Mouse (Mus musculus) CH12.LX (cell line): ENCODE measurements around the gene Gpx6. TPM values are rescaled to one million over a fixed set of nuclear protein-coding genes. Genes with fewer than 3 reads are reported as not detected.

Experiments
- DNase-seq: peaks from one replicate; pipeline ENCODE4 v3.0.0-alpha.2; 2013; ENCODE audit errors: extremely low read depth
- H3K27ac ChIP-seq: 2 replicates; pipeline ENCODE4 v1.5.1; 2012; ENCODE audit warnings: low read depth, mild to moderate bottlenecking, control low read depth, moderate library complexity; ENCODE audit not compliant: insufficient read depth
- H3K27me3 ChIP-seq: replicated peaks from 2 replicates; pipeline ENCODE3; 2012; ENCODE audit warnings: inconsistent platforms
- H3K36me3 ChIP-seq, 2 experiments: replicated peaks in 1 of 2; 2 replicates each; pipeline versions ENCODE3 to v1.6.1; 2012; ENCODE audit warnings: inconsistent platforms in 1 of 2, low read length in 1 of 2, mild to moderate bottlenecking in 1 of 2, mixed read lengths in 1 of 2, moderate library complexity in 1 of 2; ENCODE audit not compliant: control insufficient read depth in 1 of 2, insufficient read depth in 1 of 2
- H3K4me1 ChIP-seq, 2 experiments: 2 replicates each; pipeline ENCODE4 v1.6.1; 2012; ENCODE audit warnings: inconsistent platforms in 1 of 2, moderate library complexity in 1 of 2; ENCODE audit not compliant: insufficient read depth in 2 of 2, control insufficient read depth in 1 of 2
- H3K4me2 ChIP-seq: 2 replicates; pipeline ENCODE4 v1.6.1; 2012; ENCODE audit warnings: low read depth, mild to moderate bottlenecking, control low read depth; ENCODE audit not compliant: poor library complexity, insufficient read depth, severe bottlenecking
- H3K4me3 ChIP-seq, 3 experiments: fragments of 150-350 bp in 1 of 3; sonication (generic) in 1 of 3; replicated peaks in 1 of 3; 2 replicates each; pipeline versions ENCODE3 to v1.5.1; 2011 to 2012; ENCODE audit warnings: low read depth in 2 of 3, low read length in 2 of 3, mild to moderate bottlenecking in 2 of 3, moderate library complexity in 2 of 3, control low read depth in 1 of 3, improper control_type of control experiment in 1 of 3, inconsistent platforms in 1 of 3, mixed read lengths in 1 of 3; ENCODE audit not compliant: poor library complexity in 1 of 3
- H3K79me2 ChIP-seq: replicated peaks from 2 replicates; pipeline ENCODE4 v1.6.1; 2012; ENCODE audit warnings: mild to moderate bottlenecking, moderate library complexity; ENCODE audit not compliant: control insufficient read depth, poor library complexity, insufficient read depth, severe bottlenecking; ENCODE audit errors: extremely low read depth
- H3K9ac ChIP-seq: 2 replicates; pipeline ENCODE4 v1.6.1; 2012; ENCODE audit warnings: low read depth, mild to moderate bottlenecking, control low read depth, moderate library complexity; ENCODE audit not compliant: insufficient read depth
- H3K9me3 ChIP-seq: replicated peaks from 2 replicates; pipeline ENCODE3; 2012; ENCODE audit warnings: low read length, inconsistent platforms, mixed read lengths
- BHLHE40 ChIP-seq: IDR thresholded peaks from 2 replicates; pipeline ENCODE4 v1.6.1; 2011; ENCODE audit warnings: mild to moderate bottlenecking, low read depth, low read length, improper control_type of control experiment
- E2F4 ChIP-seq: IDR thresholded peaks from 2 replicates; pipeline ENCODE4 v1.6.1; 2011; ENCODE audit warnings: low read depth, low read length, improper control_type of control experiment; ENCODE audit not compliant: insufficient replicate concordance
- ETS1 ChIP-seq: conservative IDR thresholded peaks from 2 replicates; pipeline ENCODE4 v1.6.1; 2012; ENCODE audit warnings: low read depth, mild to moderate bottlenecking, inconsistent platforms, low read length, improper control_type of control experiment, moderate library complexity
- HCFC1 ChIP-seq: IDR thresholded peaks from 2 replicates; pipeline ENCODE4 v1.6.1; 2012; ENCODE audit warnings: low read depth, mild to moderate bottlenecking, inconsistent platforms, low read length, improper control_type of control experiment
- IRF4 ChIP-seq: IDR thresholded peaks from 2 replicates; pipeline ENCODE4 v1.6.1; 2014; ENCODE audit warnings: low read depth, mild to moderate bottlenecking, inconsistent platforms, low read length, improper control_type of control experiment
- JUND ChIP-seq: conservative IDR thresholded peaks from 2 replicates; pipeline ENCODE4 v1.6.1; 2011; ENCODE audit warnings: low read depth, low read length, improper control_type of control experiment
- KAT2A ChIP-seq: IDR thresholded peaks from 2 replicates; pipeline ENCODE4 v1.6.1; 2012; ENCODE audit warnings: low read length, improper control_type of control experiment, inconsistent platforms; ENCODE audit not compliant: insufficient replicate concordance
- MAFK ChIP-seq: IDR thresholded peaks from 2 replicates; pipeline ENCODE4 v1.6.1; 2011; ENCODE audit warnings: low read length, improper control_type of control experiment; ENCODE audit not compliant: insufficient replicate concordance
- MAX ChIP-seq: IDR thresholded peaks from 2 replicates; pipeline ENCODE4 v1.6.1; 2011; ENCODE audit warnings: low read length, improper control_type of control experiment
- MAZ ChIP-seq: IDR thresholded peaks from 2 replicates; pipeline ENCODE4 v1.6.1; 2012; ENCODE audit warnings: low read depth, mild to moderate bottlenecking, inconsistent platforms, low read length, improper control_type of control experiment, moderate library complexity
- MEF2A ChIP-seq: IDR thresholded peaks from 2 replicates; pipeline ENCODE4 v1.6.1; 2014; ENCODE audit warnings: low read depth, mild to moderate bottlenecking, inconsistent platforms, low read length, improper control_type of control experiment, borderline replicate concordance
- MXI1 ChIP-seq: IDR thresholded peaks from 2 replicates; pipeline ENCODE4 v1.6.1; 2011; ENCODE audit warnings: mild to moderate bottlenecking, low read depth, low read length, improper control_type of control experiment
- NRF1 ChIP-seq: IDR thresholded peaks from 2 replicates; pipeline ENCODE4 v1.6.1; 2014; ENCODE audit warnings: low read depth, mild to moderate bottlenecking, inconsistent platforms, low read length, improper control_type of control experiment, moderate library complexity
- PAX5 ChIP-seq: IDR thresholded peaks from 2 replicates; pipeline ENCODE4 v1.6.1; 2012; ENCODE audit warnings: low read length, inconsistent platforms, mixed read lengths
- POLR2A ChIP-seq: IDR thresholded peaks from 2 replicates; pipeline ENCODE4 v1.6.1; 2011; ENCODE audit warnings: low read depth, mild to moderate bottlenecking, improper control_type of control experiment, low read length
- RAD21 ChIP-seq: IDR thresholded peaks from 2 replicates; pipeline ENCODE4 v1.6.1; 2011; ENCODE audit warnings: low read depth, mild to moderate bottlenecking, low read length, improper control_type of control experiment, moderate library complexity
- RCOR1 ChIP-seq: conservative IDR thresholded peaks from 2 replicates; pipeline ENCODE4 v1.6.1; 2012; ENCODE audit warnings: low read depth, mild to moderate bottlenecking, inconsistent platforms, low read length, improper control_type of control experiment
- SIN3A ChIP-seq: IDR thresholded peaks from 2 replicates; pipeline ENCODE4 v1.6.1; 2012; ENCODE audit warnings: low read length, improper control_type of control experiment, inconsistent platforms
- SMC3 ChIP-seq: IDR thresholded peaks from 2 replicates; pipeline ENCODE4 v1.6.1; 2011; ENCODE audit warnings: low read depth, low read length, improper control_type of control experiment
- TBP ChIP-seq: conservative IDR thresholded peaks from 2 replicates; pipeline ENCODE4 v1.6.1; 2011; ENCODE audit warnings: low read depth, low read length, improper control_type of control experiment
- USF2 ChIP-seq: conservative IDR thresholded peaks from 2 replicates; pipeline ENCODE4 v1.6.1; 2011; ENCODE audit warnings: low read depth, low read length, improper control_type of control experiment
- ZC3H11A ChIP-seq: IDR thresholded peaks from 2 replicates; pipeline ENCODE4 v1.6.1; 2012; ENCODE audit warnings: low read depth, mild to moderate bottlenecking, inconsistent platforms, low read length, improper control_type of control experiment
- ZKSCAN1 ChIP-seq: IDR thresholded peaks from 2 replicates; pipeline ENCODE4 v1.6.1; 2012; ENCODE audit warnings: low read depth, inconsistent platforms, low read length, improper control_type of control experiment, borderline replicate concordance
- ZMIZ1 ChIP-seq: IDR thresholded peaks from 2 replicates; pipeline ENCODE4 v1.6.1; 2012; ENCODE audit warnings: low read depth, mild to moderate bottlenecking, inconsistent platforms, low read length, improper control_type of control experiment
- ZNF384 ChIP-seq: IDR thresholded peaks from 2 replicates; pipeline ENCODE4 v1.6.1; 2012; ENCODE audit warnings: low read depth, low read length, improper control_type of control experiment, inconsistent platforms
- dilution Hi-C: fragments of 300-500 bp; cut with MboI; formaldehyde crosslinking; loops from 2 replicates; pipeline ENCODE4 v1.14.3; 2020; ENCODE audit warnings: low sequenced_read_pairs; ENCODE audit not compliant: extremely low pct_unique_long_range_greater_than_20kb, extremely low pct_ligation_motif_present
- in situ Hi-C: fragments of 300-500 bp; cut with MboI; formaldehyde crosslinking; loops from 3 replicates; pipeline ENCODE4 v1.14.3; 2019; ENCODE audit warnings: low sequenced_read_pairs, low pct_ligation_motif_present, low pct_unique_long_range_greater_than_20kb, mixed read lengths
- polyA plus RNA-seq: library from polyadenylated mRNA; unstranded; fragments of >175 nt; gene quantifications from 2 replicates; pipeline ENCODE4 v1.2.1, GENCODE M21; 2012; ENCODE audit warnings: low read depth; ENCODE audit not compliant: insufficient read length
- total RNA-seq, 2 experiments: library from RNA; depleted of rRNA; stranded (reverse); fragments of 300-350 nt in 1 of 2; fragments of >200 nt in 1 of 2; gene quantifications; 2 replicates each; pipeline ENCODE4 v1.2.3; 2012 to 2014

The Gpx6 gene
- total and polyA plus RNA-seq, 3 experiments: 1.4 to 2.2 TPM; not detected in 1

DNA sequence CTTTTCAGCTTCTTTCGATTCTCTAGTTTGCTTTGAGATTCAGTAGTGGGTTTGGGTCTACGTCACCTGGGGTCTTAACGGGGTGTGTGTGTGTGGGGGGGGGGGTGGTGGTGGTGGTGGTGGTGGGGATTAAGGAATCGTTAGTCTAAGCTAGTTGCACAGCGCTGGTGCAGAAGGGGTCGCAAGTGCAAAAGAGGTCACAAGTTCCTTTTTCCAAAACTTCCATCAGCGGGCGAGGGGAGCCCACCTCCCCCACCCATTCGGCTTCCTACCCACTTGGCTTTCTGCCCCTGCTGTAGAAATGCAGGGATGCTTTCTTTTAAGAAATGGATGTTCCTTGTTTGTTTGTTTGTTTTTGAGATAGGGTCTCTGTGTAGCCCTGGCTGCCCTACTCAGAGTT lies 35.4 kb upstream of the Gpx6 start:
- Histone ChIP-seq H3K36me3 (no peaks in the 10 kb centered on the region), H3K4me2 (peak overlapping the region; percentile 93), H3K9me3 (no peaks in the 10 kb centered on the region), H3K4me1 (peaks cover 0 to 17% of the 10 kb centered on the region in 2 experiments; a peak in 2 of 4 replicates), H3K27ac (no peak overlapping the region), H3K4me3 (peak overlapping the region; percentile 69 to 85 (median 84)), H3K79me2 (no peaks in the 10 kb centered on the region), H3K27me3 (peaks cover 34% of the 10 kb centered on the region), H3K9ac (peak overlapping the region; percentile 61)
- dilution Hi-C loops (no loop called here), in situ Hi-C loops (loop anchor here (5.0 kb wide), 1 partner anchor 51 kb away; no protein-coding TSS in a partner anchor)
- no peak for DNase-seq
- TF ChIP-seq RAD21: no peak
- TF ChIP-seq E2F4: no peak
- no peak for TF ChIP-seq NRF1
- TF ChIP-seq SMC3: no peak
- TF ChIP-seq KAT2A: no peak
- TF ChIP-seq ZC3H11A: no peak
- no peak for TF ChIP-seq SIN3A

DNA sequence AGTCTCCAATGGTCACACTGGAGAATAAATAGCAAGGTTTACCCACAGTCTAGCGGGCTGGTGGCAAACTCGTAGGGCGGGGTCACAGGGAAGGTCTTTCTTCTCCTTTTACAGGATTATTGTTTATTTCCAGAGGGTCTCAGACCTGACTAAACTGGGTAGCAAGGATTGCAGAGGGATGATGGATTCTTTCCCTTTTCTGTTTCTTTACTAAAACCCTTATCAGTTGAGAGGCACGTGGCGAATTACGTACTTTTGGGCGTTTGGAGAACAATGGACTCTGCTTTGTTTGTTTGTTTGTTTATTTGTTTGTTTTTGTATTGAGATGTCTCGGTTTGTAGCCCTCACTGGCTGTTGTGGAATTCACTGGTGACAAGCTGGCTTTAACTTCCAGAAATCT lies 32.8 kb upstream of the Gpx6 start:
- Histone ChIP-seq H3K4me2 (peak overlapping the region; percentile 100), H3K4me3 (peak overlapping the region; percentile 54 to 79 (median 70)), H3K36me3 (no peaks in the 10 kb centered on the region), H3K9me3 (no peaks in the 10 kb centered on the region), H3K9ac (peak overlapping the region; percentile 74), H3K27ac (no peak overlapping the region), H3K79me2 (no peaks in the 10 kb centered on the region), H3K27me3 (peaks cover 22% of the 10 kb centered on the region), H3K4me1 (peaks cover 0 to 17% of the 10 kb centered on the region in 2 experiments; a peak in 2 of 4 replicates)
- dilution Hi-C loops (no loop called here), in situ Hi-C loops (loop anchor here (5.0 kb wide), 1 partner anchor 48 kb away; no protein-coding TSS in a partner anchor)
- DNase-seq: no peak
- 0 out of 2 replicates have a peak, but pooled peaks have one; percentile 8 for TF ChIP-seq MEF2A
- TF ChIP-seq SIN3A: peak; percentile 64; the same call in 1 of the 2 replicates
- TF ChIP-seq POLR2A: no peak
- peak; percentile 59 for TF ChIP-seq BHLHE40

DNA sequence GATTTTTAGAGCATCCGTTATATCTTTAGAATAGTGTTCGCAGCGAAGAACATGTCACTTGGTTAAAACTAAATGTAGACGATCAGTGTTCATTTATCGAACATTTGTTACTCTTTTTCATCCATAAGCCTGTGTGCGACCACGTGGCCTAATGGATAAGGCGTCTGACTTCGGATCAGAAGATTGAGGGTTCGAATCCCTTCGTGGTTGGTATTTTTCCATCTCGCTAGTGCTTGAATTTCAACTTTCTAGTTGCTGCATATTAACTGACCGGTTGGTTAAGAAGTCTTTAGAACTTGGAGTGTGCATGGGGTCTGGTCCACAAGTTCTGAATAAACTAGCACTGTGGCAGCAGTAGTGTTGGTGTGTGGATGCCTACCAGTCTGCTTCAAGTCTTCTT lies 32.4 kb upstream of the Gpx6 start:
- dilution Hi-C loops: no loop called here
- TF ChIP-seq MXI1: no peak; the same call in 1 of the 2 replicates
- peak; percentile 80; the same call in 1 of the 2 replicates for TF ChIP-seq KAT2A
- no peak for TF ChIP-seq ZKSCAN1
- TF ChIP-seq ETS1: no peak
- no peak; the same call in 1 of the 2 replicates for TF ChIP-seq USF2
- TF ChIP-seq TBP: peak; percentile 100
- peak; percentile 98 for TF ChIP-seq MAFK
- no peak for TF ChIP-seq MEF2A
- no peak for TF ChIP-seq SIN3A
- no peak for TF ChIP-seq POLR2A
- 0 out of 2 replicates have a peak, but pooled peaks have one; percentile 10 for TF ChIP-seq JUND
- TF ChIP-seq ZC3H11A: no peak
- no peak for TF ChIP-seq MAZ
- no peak for TF ChIP-seq ZMIZ1
- TF ChIP-seq IRF4: no peak
- TF ChIP-seq RCOR1: no peak
- TF ChIP-seq PAX5: no peak
- TF ChIP-seq MAX: peak; percentile 88
- peak; percentile 67; the same call in 1 of the 2 replicates for TF ChIP-seq NRF1
- TF ChIP-seq HCFC1: no peak
- TF ChIP-seq ZNF384: no peak

More for the DNA sequence above, 32.4 kb upstream of the Gpx6 start:
- in situ Hi-C loops: loop anchor here (5.0 kb wide), 1 partner anchor 48 kb away; no protein-coding TSS in a partner anchor
- peak; percentile 94 for DNase-seq
- H3K27ac ChIP-seq: no peak overlapping the region
- peaks cover 21% of the 10 kb centered on the region for H3K27me3 ChIP-seq
- H3K4me3 ChIP-seq: peak overlapping the region; percentile 54 to 79 (median 70)
- H3K36me3 ChIP-seq: no peaks in the 10 kb centered on the region
- peak overlapping the region; percentile 74 for H3K9ac ChIP-seq
- H3K9me3 ChIP-seq: no peaks in the 10 kb centered on the region
- no peaks in the 10 kb centered on the region for H3K79me2 ChIP-seq
- peaks cover 0 to 17% of the 10 kb centered on the region in 2 experiments; a peak in 2 of 4 replicates for H3K4me1 ChIP-seq
- H3K4me2 ChIP-seq: peak overlapping the region; percentile 100
